Mouse (Mus musculus) olfactory bulb, adult 2 months (tissue): Measurements from ENCODE around the gene Crip1.

Source experiments
- CTCF ChIP-seq: fragments of 200-500 bp; IDR thresholded peaks from 2 replicates; pipeline ENCODE4 v1.5.1; 2012; ENCODE audit warnings: low read depth, mild to moderate bottlenecking, low read length, moderate library complexity; ENCODE audit not compliant: insufficient read depth
- POLR2A ChIP-seq: fragments of 200-500 bp; IDR thresholded peaks from 2 replicates; pipeline ENCODE4 v1.6.1; 2012; ENCODE audit warnings: mild to moderate bottlenecking, low read depth, low read length, moderate library complexity; ENCODE audit not compliant: insufficient read depth

DNA sequence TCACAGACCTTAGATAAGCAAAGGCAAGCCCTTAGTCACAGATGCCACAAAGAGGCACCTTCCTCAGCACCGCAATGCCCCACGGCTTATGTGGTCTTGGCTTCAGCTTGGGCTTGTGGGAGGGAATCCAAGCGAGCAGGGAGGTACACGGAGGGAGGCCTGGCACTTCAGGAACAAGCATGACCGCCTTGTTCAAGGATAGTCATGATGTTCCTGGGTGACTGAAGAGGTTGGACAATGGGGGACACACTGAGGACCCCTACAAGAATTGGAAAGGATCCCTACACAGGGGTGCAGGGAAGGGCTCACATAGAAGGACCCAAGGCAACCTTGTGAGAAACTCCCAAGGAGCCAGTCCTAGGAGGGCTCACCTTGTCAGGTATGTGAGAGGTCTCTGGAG, 49.1 kb upstream of the Crip1 start:
- TF ChIP-seq CTCF (no peak), POLR2A (no peak)
